Mouse (Mus musculus) intestine, embryonic 14.5 days (tissue): ENCODE results near the gene Sorcs1. TPM values are rescaled to one million over a fixed set of nuclear protein-coding genes. Genes with fewer than 3 reads are reported as not detected.

Experiments used
- ATAC-seq: fragments of 200-750 bp; cut with Nextera tagmentation; replicated peaks from 2 replicates; pipeline ENCODE4 v1.8.0; 2017; ENCODE audit warnings: low read depth, moderate number of reproducible peaks, moderate TSS enrichment, moderate library complexity; ENCODE audit not compliant: low FRiP score, low TSS enrichment
- DNase-seq: peaks from one replicate; pipeline ENCODE4 v3.0.0-alpha.2; 2018; ENCODE audit warnings: low spot score
- H3K27ac ChIP-seq: fragments of 300-500 bp; sonication (generic); 2 replicates; pipeline ENCODE4 v1.5.1; 2014; ENCODE audit warnings: low read depth, mild to moderate bottlenecking, control low read depth
- H3K27me3 ChIP-seq: fragments of 300-500 bp; sonication (generic); replicated peaks from 2 replicates; pipeline ENCODE4 v1.6.1; 2014; ENCODE audit warnings: low read length, control low read depth; ENCODE audit not compliant: control insufficient read depth, insufficient read depth
- H3K36me3 ChIP-seq: fragments of 300-500 bp; sonication (generic); 2 replicates; pipeline ENCODE4 v1.6.1; 2014; ENCODE audit warnings: low read length, control low read depth; ENCODE audit not compliant: control insufficient read depth, insufficient read depth
- H3K4me1 ChIP-seq: fragments of 300-500 bp; sonication (generic); replicated peaks from 2 replicates; pipeline ENCODE4 v1.6.1; 2014; ENCODE audit warnings: low read length, control low read depth, mixed read lengths; ENCODE audit not compliant: control insufficient read depth, insufficient read depth
- H3K4me2 ChIP-seq: fragments of 300-500 bp; sonication (generic); 2 replicates; pipeline ENCODE4 v1.6.1; 2014; ENCODE audit warnings: low read length
- H3K4me3 ChIP-seq: fragments of 300-500 bp; sonication (generic); 2 replicates; pipeline ENCODE4 v1.5.1; 2014; ENCODE audit warnings: low read depth, low read length, control low read depth, mixed read lengths
- H3K9ac ChIP-seq: fragments of 300-500 bp; sonication (generic); 2 replicates; pipeline ENCODE4 v1.6.1; 2014; ENCODE audit warnings: mild to moderate bottlenecking, low read length
- H3K9me3 ChIP-seq: fragments of 300-500 bp; sonication (generic); 2 replicates; pipeline ENCODE4 v1.6.1; 2016; ENCODE audit warnings: low read length, control low read depth; ENCODE audit not compliant: control insufficient read depth
- WGBS: fragments of 180-500 bp; shearing (Covaris S2); extraction: QIAGEN DNeasy Blood & Tissue Kit; methylation state at CpG from one replicate; pipeline ENCODE4 v1.1.7; 2014; 5-methylcytosine and 5-hydroxymethylcytosine counted together
- polyA plus RNA-seq: library from polyadenylated mRNA; unstranded; fragments of >200 nt; fragmentation: Nextera tagmentation; extraction: Ambion mirVana; gene quantifications from 2 replicates; pipeline ENCODE4 v1.2.1, GENCODE M21; 2014

Sorcs1 gene
- polyA plus RNA-seq, 1 experiment from 2014 or later: 2.6 TPM

DNA sequence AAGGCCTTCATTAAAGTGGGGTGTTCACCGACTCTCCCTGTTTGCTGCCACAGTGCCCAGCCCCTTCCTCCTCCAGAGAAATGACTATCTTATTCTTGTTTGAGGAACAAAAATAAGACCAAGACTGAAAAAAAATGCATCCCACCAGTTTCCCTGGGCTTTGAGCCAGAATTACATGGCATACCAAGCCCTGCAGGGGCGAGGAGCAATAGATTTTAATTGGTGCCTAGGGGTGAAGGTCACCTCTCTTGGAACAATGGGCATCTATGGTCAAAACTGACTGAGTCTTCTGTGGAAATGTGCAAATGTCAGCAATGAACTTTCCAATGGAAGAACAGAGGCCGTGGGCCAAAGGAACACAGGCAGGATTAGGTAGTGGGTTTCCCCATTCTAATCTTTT lies 312.0 kb downstream of the Sorcs1 start:
- Histone ChIP-seq H3K36me3 (no peaks in the 10 kb centered on the region), H3K27ac (no peak overlapping the region), H3K4me3 (no peak overlapping the region), H3K4me2 (no peak overlapping the region), H3K27me3 (no peaks in the 10 kb centered on the region), H3K4me1 (no peaks in the 10 kb centered on the region), H3K9ac (no peak overlapping the region), H3K9me3 (no peaks in the 10 kb centered on the region)
- DNase-seq (no peak), ATAC-seq (no peak)
- WGBS: 75% methylated on average over 3 of the region's 3 CpGs

DNA sequence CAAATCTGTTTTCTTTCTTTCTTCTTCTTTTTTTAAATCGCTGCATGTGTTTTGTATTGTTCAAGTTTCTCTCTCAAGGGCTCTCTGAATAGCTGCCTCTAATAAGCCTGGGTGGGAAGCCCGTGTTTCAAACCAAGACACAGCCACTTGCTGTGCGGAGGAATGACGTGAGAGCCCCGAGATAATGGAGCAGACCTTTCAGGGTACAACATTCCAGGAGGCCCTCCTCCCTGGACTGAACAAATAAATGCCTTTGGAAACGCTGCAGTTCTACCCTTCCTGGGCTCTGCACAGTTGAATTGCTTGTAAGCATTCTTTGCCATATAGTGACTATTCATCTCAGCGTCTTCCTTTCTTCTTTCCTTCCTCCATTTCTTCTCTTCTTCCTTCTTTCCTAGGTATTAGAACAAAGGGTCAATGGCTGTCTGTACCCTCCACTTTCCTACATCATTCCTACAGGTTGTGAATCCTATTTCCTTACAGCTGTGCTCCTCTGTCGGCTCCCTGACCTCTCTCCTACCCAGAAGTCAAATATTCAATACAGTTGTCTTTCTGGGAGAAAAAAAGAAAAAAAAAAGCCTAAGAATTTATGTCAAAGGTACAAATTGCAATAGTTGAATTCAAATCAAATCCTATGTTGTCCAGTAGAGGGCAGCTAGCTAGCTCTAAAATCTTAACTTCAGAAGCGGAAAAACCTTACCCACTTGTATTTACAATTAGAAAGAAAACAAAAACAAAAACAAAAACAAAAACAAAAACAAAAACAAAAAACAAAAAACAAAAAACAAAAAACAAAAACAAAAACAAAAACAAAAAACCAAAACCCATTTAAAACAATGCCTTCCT lies 315.6 kb downstream of the Sorcs1 start:
- DNase-seq: no peak
- 0 out of 2 replicates have a peak, but pooled peaks have one; percentile 47 for ATAC-seq
- H3K27ac ChIP-seq: no peak overlapping the region
- H3K4me1 ChIP-seq: no peaks in the 10 kb centered on the region; the same call in 1 of the 2 replicates
- WGBS: 35% methylated on average over 9 of the region's 9 CpGs
- H3K4me3 ChIP-seq: no peak overlapping the region
- no peak overlapping the region for H3K9ac ChIP-seq
- H3K27me3 ChIP-seq: no peaks in the 10 kb centered on the region
- no peaks in the 10 kb centered on the region for H3K9me3 ChIP-seq
- no peak overlapping the region for H3K4me2 ChIP-seq
- no peaks in the 10 kb centered on the region for H3K36me3 ChIP-seq

DNA sequence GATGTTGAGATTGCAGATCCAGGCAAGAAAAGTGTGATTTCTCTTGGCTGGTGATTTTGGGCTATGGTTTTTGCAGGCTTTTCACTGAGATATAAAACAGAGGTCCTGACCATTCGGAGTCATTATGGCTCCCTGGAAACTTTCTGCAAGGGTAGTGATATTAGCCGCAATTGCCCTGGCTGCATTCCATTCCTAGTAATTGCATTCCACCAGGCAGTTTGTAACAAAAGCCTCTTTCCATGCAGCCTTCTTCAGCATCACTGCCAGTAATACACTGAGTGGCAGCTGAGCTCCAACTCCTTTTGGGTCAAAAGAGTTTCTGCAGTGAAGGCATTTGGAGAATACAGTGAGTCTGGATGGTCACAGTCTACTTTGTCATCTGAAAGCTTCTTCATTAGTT lies 319.9 kb downstream of the Sorcs1 start:
- ATAC-seq (no peak), DNase-seq (no peak)
- H3K4me1 ChIP-seq: no peaks in the 10 kb centered on the region; the same call in 1 of the 2 replicates
- no peak overlapping the region for H3K4me3 ChIP-seq
- WGBS: 25% methylated on average over 2 of the region's 2 CpGs
- no peak overlapping the region for H3K9ac ChIP-seq
- H3K4me2 ChIP-seq: no peak overlapping the region
- H3K9me3 ChIP-seq: no peaks in the 10 kb centered on the region
- no peaks in the 10 kb centered on the region for H3K36me3 ChIP-seq
- no peak overlapping the region for H3K27ac ChIP-seq
- H3K27me3 ChIP-seq: no peaks in the 10 kb centered on the region

DNA sequence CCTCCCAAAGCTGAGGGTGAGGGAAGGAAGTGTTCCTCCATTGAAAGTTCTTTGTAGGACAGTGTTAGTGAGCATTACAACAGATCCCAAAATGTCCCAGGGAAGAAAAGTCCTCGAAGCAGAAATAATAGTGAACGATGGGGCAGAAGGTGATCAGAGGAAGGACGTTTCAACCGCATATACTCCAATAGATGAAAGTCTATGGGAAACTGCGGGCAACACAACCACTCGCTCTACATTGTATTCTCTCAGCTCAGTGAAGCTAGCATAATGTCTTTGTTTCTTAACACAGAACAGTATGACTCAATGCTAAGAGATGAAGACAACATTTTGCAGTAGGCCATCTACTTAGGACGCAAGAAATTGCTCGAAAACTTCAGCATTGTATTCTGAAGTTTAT lies 339.2 kb downstream of the Sorcs1 start:
- no peak overlapping the region for H3K4me3 ChIP-seq
- H3K9me3 ChIP-seq: no peaks in the 10 kb centered on the region
- ATAC-seq (no peak), DNase-seq (no peak)
- H3K9ac ChIP-seq: no peak overlapping the region
- H3K27me3 ChIP-seq: no peaks in the 10 kb centered on the region
- no peak overlapping the region for H3K27ac ChIP-seq
- H3K4me2 ChIP-seq: no peak overlapping the region
- 92% methylated on average over 8 of the region's 8 CpGs for WGBS
- no peaks in the 10 kb centered on the region for H3K36me3 ChIP-seq
- H3K4me1 ChIP-seq: no peaks in the 10 kb centered on the region

DNA sequence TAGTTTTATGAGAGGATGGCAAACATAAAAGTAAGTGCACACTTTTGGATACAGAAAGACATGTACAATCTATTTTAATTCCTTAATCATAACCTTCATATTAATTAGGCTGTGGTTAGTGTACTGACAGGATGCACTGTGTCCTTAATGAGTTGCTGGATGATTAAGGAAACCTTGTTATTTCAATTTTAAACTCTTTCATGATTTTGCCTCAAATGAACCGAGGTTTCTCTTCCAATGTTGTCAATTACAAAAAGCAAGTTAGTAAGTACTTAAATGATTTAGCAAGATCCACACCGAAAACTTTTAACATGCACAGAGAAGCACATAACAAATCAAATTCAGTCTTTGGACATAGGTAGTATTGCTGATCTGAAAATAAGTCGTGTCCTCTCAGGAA lies 341.7 kb downstream of the Sorcs1 start:
- Histone ChIP-seq H3K36me3 (no peaks in the 10 kb centered on the region), H3K27ac (no peak overlapping the region), H3K27me3 (no peaks in the 10 kb centered on the region), H3K4me2 (no peak overlapping the region), H3K4me1 (no peaks in the 10 kb centered on the region), H3K9ac (no peak overlapping the region), H3K4me3 (no peak overlapping the region), H3K9me3 (no peaks in the 10 kb centered on the region)
- no peak for DNase-seq
- WGBS: 81% methylated on average over 3 of the region's 3 CpGs
- ATAC-seq: no peak

DNA sequence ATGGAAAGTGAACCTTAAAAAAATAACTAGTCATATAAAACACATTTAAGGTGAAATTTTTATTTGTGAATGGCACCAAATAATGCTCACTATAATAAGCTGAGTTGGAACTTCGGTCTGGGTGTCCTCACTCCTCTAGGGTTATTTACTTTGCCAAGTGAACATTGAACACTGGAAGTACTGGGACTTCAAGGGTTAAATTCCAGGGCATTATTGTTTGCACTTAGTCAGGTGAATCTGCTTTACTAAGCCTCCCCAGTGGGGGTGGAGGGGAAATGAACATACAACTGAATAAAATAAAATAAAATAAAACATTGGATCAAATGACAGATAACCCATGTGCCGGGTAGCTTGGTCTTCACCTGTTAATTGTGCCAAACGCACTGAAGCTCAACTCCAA lies 347.3 kb downstream of the Sorcs1 start:
- 77% methylated on average over 3 of the region's 3 CpGs for WGBS

DNA sequence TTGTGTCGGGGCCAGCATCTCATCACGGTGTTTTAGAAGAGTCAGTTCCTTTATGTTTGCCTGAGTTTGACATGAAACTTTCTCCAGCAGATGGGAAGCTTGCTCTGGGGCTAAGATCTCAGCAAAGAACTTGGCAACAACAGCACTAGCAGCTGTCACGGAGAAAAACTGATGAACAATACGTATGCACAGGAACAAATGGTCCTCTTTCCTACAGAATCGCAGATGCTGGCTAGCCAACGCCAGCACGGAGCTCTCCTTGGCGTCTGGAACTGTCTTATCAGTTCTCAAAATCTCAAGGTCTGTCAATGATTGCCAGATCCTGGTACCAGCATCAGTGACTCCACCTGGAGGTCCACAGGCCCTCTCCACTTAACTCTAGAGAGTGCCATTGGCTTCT lies 350.6 kb downstream of the Sorcs1 start:
- Histone ChIP-seq H3K27me3 (no peaks in the 10 kb centered on the region), H3K9me3 (no peaks in the 10 kb centered on the region), H3K27ac (no peak overlapping the region), H3K9ac (no peak overlapping the region), H3K4me3 (no peak overlapping the region), H3K4me2 (no peak overlapping the region), H3K36me3 (no peaks in the 10 kb centered on the region), H3K4me1 (no peaks in the 10 kb centered on the region)
- WGBS: 59% methylated on average over 8 of the region's 8 CpGs
- DNase-seq (no peak), ATAC-seq (no peak)

More for the DNA sequence above, 347.3 kb downstream of the Sorcs1 start:
- no peak for DNase-seq
- H3K4me1 ChIP-seq: no peaks in the 10 kb centered on the region
- no peaks in the 10 kb centered on the region for H3K9me3 ChIP-seq
- no peak overlapping the region for H3K27ac ChIP-seq
- H3K4me3 ChIP-seq: no peak overlapping the region
- no peaks in the 10 kb centered on the region for H3K27me3 ChIP-seq
- H3K4me2 ChIP-seq: no peak overlapping the region
- H3K9ac ChIP-seq: no peak overlapping the region
- no peaks in the 10 kb centered on the region for H3K36me3 ChIP-seq
- no peak for ATAC-seq

DNA sequence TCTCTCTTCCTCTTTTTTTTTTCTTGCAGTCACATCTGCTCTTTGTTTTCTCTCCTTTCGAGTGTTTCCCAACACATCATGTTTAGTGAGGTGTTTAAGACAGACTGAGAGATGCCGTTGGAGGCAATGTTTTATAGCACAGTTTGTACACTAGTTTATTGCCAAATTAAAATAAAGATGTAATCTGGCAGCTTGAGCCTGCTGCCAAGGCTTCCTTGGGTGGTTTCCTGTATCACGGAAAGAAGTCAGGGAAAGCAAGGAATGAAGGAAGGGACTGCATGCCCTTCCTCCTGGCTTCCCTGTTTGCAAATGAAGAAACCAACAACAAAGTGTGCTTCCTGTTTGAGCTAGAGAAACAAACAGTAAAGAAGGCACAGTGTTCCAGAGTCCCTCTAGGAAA lies 352.3 kb downstream of the Sorcs1 start:
- Histone ChIP-seq H3K4me1 (no peaks in the 10 kb centered on the region), H3K36me3 (no peaks in the 10 kb centered on the region), H3K9me3 (no peaks in the 10 kb centered on the region), H3K27ac (no peak overlapping the region), H3K9ac (no peak overlapping the region), H3K27me3 (no peaks in the 10 kb centered on the region), H3K4me2 (no peak overlapping the region), H3K4me3 (no peak overlapping the region)
- ATAC-seq (no peak), DNase-seq (no peak)
- 66% methylated on average over 3 of the region's 3 CpGs for WGBS

DNA sequence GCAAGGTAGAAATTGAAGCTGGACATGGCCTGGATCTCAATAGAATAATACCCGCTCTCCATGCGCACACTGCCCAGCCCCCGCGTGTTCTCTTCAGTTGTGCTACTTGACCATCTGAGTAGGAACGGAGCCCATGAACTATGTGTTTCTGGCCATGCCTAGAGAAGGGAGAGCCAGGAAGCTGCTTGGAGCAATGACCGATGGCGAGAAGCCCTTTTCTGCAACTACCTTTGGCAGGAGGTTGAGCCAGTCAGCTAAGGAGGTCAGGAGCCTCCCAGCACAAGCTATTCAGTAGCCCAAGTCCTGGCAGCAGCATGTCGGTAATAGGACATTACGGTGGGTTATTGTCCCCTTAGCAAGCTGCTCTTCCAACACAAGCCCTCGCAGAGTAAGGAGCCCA lies 352.8 kb downstream of the Sorcs1 start:
- H3K9ac ChIP-seq: no peak overlapping the region
- H3K27me3 ChIP-seq: no peaks in the 10 kb centered on the region
- WGBS: 94% methylated on average over 10 of the region's 10 CpGs
- H3K4me1 ChIP-seq: no peaks in the 10 kb centered on the region
- no peaks in the 10 kb centered on the region for H3K36me3 ChIP-seq
- no peak overlapping the region for H3K27ac ChIP-seq
- H3K4me3 ChIP-seq: no peak overlapping the region
- H3K9me3 ChIP-seq: no peaks in the 10 kb centered on the region
- ATAC-seq: no peak
- no peak overlapping the region for H3K4me2 ChIP-seq
- no peak for DNase-seq
